Mouse (Mus musculus) layer of hippocampus, adult 8-10 months (tissue): ENCODE measurements at regions not wholly inside any gene's neighbourhood (a gene's known extent, or its start where the extent isn't known, plus 50 kb on each side); places are given as distances from the start of the nearest gene placed in this dataset.
A peak's percentile ranks its signal among the peaks of the same experiment; 100 is the strongest.

ENCODE experiments used
- DNase-seq, 2 experiments: peaks; one replicate each; pipeline ENCODE4 v3.0.0; 2022; ENCODE audit warnings: low spot score in 2 of 2

- peak in 1 of 2 experiments; percentile 2 for DNase-seq
Measured at GRCm38 (mm10) chr8:38927426-38927825, 1747.5 kb upstream of the Adam24 start.

- peak in 1 of 2 experiments; percentile 6 for DNase-seq
Measured at GRCm38 (mm10) chr8:38927867-38928266, 1747.0 kb upstream of the Adam24 start.

- DNase-seq: no peak
Measured at GRCm38 (mm10) chr8:38928340-38928739, 1746.5 kb upstream of the Adam24 start.
